Mouse (Mus musculus) MEL (cell line): ENCODE results near the gene Dph1. TPM values are rescaled to one million over a fixed set of nuclear protein-coding genes. Genes with fewer than 3 reads are reported as not detected.

Source experiments
- DNase-seq: peaks from one replicate; pipeline ENCODE4 v3.0.0; 2011; ENCODE audit warnings: low read depth, low spot score
- H3K27ac ChIP-seq: 2 replicates; pipeline ENCODE4 v1.5.1; 2012; ENCODE audit warnings: low read depth, mild to moderate bottlenecking, control low read depth, low read length, moderate library complexity; ENCODE audit not compliant: control insufficient read depth
- H3K27me3 ChIP-seq, 2 experiments: fragments of 150-350 bp in 1 of 2; sonication (generic) in 1 of 2; 2 replicates each; pipeline ENCODE4 v1.6.1; 2012; ENCODE audit warnings: low read length in 2 of 2, mild to moderate bottlenecking in 2 of 2, improper control_type of control experiment in 1 of 2, moderate library complexity in 1 of 2; ENCODE audit not compliant: insufficient read depth in 2 of 2, control insufficient read depth in 1 of 2
- H3K36me3 ChIP-seq, 2 experiments: 2 replicates each; pipeline ENCODE4 v1.6.1; 2012 to 2014; ENCODE audit warnings: low read length in 2 of 2, improper control_type of control experiment in 1 of 2, inconsistent platforms in 1 of 2, mild to moderate bottlenecking in 1 of 2; ENCODE audit not compliant: insufficient read depth in 2 of 2, control insufficient read depth in 1 of 2
- H3K4me1 ChIP-seq, 2 experiments: fragments of 150-350 bp in 1 of 2; sonication (generic) in 1 of 2; 2 replicates each; pipeline ENCODE4 v1.6.1; 2012; ENCODE audit warnings: low read length in 2 of 2, improper control_type of control experiment in 1 of 2, mild to moderate bottlenecking in 1 of 2; ENCODE audit not compliant: insufficient read depth in 2 of 2, control insufficient read depth in 1 of 2
- H3K4me3 ChIP-seq, 2 experiments: fragments of 150-350 bp in 1 of 2; sonication (generic) in 1 of 2; 2 replicates each; pipeline ENCODE4 v1.5.1; 2012; ENCODE audit warnings: low read depth in 2 of 2, low read length in 2 of 2, mild to moderate bottlenecking in 2 of 2, moderate library complexity in 2 of 2, control low read depth in 1 of 2, improper control_type of control experiment in 1 of 2; ENCODE audit not compliant: control insufficient read depth in 1 of 2, insufficient read depth in 1 of 2
- H3K79me2 ChIP-seq: 2 replicates; pipeline ENCODE4 v1.6.1; 2012; ENCODE audit warnings: mild to moderate bottlenecking, low read length, moderate library complexity; ENCODE audit not compliant: control insufficient read depth, poor library complexity, insufficient read depth
- H3K9ac ChIP-seq: 2 replicates; pipeline ENCODE4 v1.6.1; 2012; ENCODE audit warnings: low read depth, mild to moderate bottlenecking, control low read depth, low read length, moderate library complexity; ENCODE audit not compliant: control insufficient read depth, poor library complexity, severe bottlenecking
- H3K9me3 ChIP-seq: fragments of 150-350 bp; sonication (generic); replicated peaks from 2 replicates; pipeline ENCODE4 v1.6.1; 2012; ENCODE audit warnings: mild to moderate bottlenecking, low read length, improper control_type of control experiment, moderate library complexity; ENCODE audit not compliant: insufficient read depth
- BHLHE40 ChIP-seq: IDR thresholded peaks from 2 replicates; pipeline ENCODE4 v1.6.1; 2012; ENCODE audit warnings: low read depth, mild to moderate bottlenecking, inconsistent platforms, low read length, improper control_type of control experiment, borderline replicate concordance
- CHD2 ChIP-seq: IDR thresholded peaks from 2 replicates; pipeline ENCODE4 v1.6.1; 2011; ENCODE audit warnings: low read length, improper control_type of control experiment
- CTCF ChIP-seq, 3 experiments: IDR thresholded peaks in 2 of 3; conservative IDR thresholded peaks in 1 of 3; 2 replicates each; pipeline ENCODE4 v1.5.1; 2011 to 2012; ENCODE audit warnings: low read length in 3 of 3, low read depth in 2 of 3, mild to moderate bottlenecking in 2 of 3, improper control_type of control experiment in 1 of 3, inconsistent platforms in 1 of 3, mixed read lengths in 1 of 3, moderate library complexity in 1 of 3; ENCODE audit not compliant: control insufficient read depth in 1 of 3, insufficient read depth in 1 of 3, poor library complexity in 1 of 3, severe bottlenecking in 1 of 3
- ELF1 ChIP-seq: IDR thresholded peaks from 2 replicates; pipeline ENCODE4 v1.6.1; 2014; ENCODE audit warnings: low read depth, mild to moderate bottlenecking, inconsistent platforms, low read length, improper control_type of control experiment, moderate library complexity
- ETS1 ChIP-seq: IDR thresholded peaks from 2 replicates; pipeline ENCODE4 v1.6.1; 2012; ENCODE audit warnings: low read depth, mild to moderate bottlenecking, inconsistent platforms, low read length, improper control_type of control experiment, moderate library complexity
- GABPA ChIP-seq: IDR thresholded peaks from 2 replicates; pipeline ENCODE4 v1.6.1; 2012; ENCODE audit warnings: low read depth, mild to moderate bottlenecking, inconsistent platforms, low read length, improper control_type of control experiment, moderate library complexity
- GATA1 ChIP-seq: IDR thresholded peaks from 2 replicates; pipeline ENCODE4 v1.6.1; 2011; ENCODE audit warnings: low read depth, low read length, improper control_type of control experiment
- HCFC1 ChIP-seq: IDR thresholded peaks from 2 replicates; pipeline ENCODE4 v1.6.1; 2012; ENCODE audit warnings: low read depth, mild to moderate bottlenecking, inconsistent platforms, low read length, improper control_type of control experiment, moderate library complexity
- KAT2A ChIP-seq: conservative IDR thresholded peaks from 2 replicates; pipeline ENCODE4 v1.6.1; 2012; ENCODE audit warnings: low read depth, low read length, improper control_type of control experiment, inconsistent platforms
- MAX ChIP-seq: IDR thresholded peaks from 2 replicates; pipeline ENCODE4 v1.6.1; 2011; ENCODE audit warnings: low read length, improper control_type of control experiment
- MAZ ChIP-seq: IDR thresholded peaks from 2 replicates; pipeline ENCODE4 v1.6.1; 2012; ENCODE audit warnings: low read depth, mild to moderate bottlenecking, inconsistent platforms, low read length, improper control_type of control experiment
- MXI1 ChIP-seq: IDR thresholded peaks from 2 replicates; pipeline ENCODE4 v1.6.1; 2011; ENCODE audit warnings: mild to moderate bottlenecking, low read depth, low read length, improper control_type of control experiment
- MYB ChIP-seq: IDR thresholded peaks from 2 replicates; pipeline ENCODE4 v1.6.1; 2011; ENCODE audit warnings: mild to moderate bottlenecking, low read depth, low read length, improper control_type of control experiment
- MYC ChIP-seq: IDR thresholded peaks from 2 replicates; pipeline ENCODE4 v1.6.1; 2011; ENCODE audit warnings: low read depth, mild to moderate bottlenecking, low read length, improper control_type of control experiment, moderate library complexity
- NELFE ChIP-seq: IDR thresholded peaks from 2 replicates; pipeline ENCODE4 v1.6.1; 2011; ENCODE audit warnings: low read depth, low read length, improper control_type of control experiment
- NRF1 ChIP-seq: IDR thresholded peaks from 2 replicates; pipeline ENCODE4 v1.6.1; 2014; ENCODE audit warnings: low read depth, mild to moderate bottlenecking, inconsistent platforms, low read length, improper control_type of control experiment, moderate library complexity; ENCODE audit not compliant: poor library complexity, insufficient read depth, severe bottlenecking
- POLR2A ChIP-seq, 2 experiments: IDR thresholded peaks; 2 replicates each; pipeline ENCODE4 v1.6.1; 2011 to 2012; ENCODE audit warnings: low read length in 2 of 2, mild to moderate bottlenecking in 2 of 2, control low read depth in 1 of 2, improper control_type of control experiment in 1 of 2, low read depth in 1 of 2, moderate library complexity in 1 of 2; ENCODE audit not compliant: control insufficient read depth in 1 of 2, insufficient read depth in 1 of 2, poor library complexity in 1 of 2
- POLR2AphosphoS2 ChIP-seq: IDR thresholded peaks from 2 replicates; pipeline ENCODE4 v1.6.1; 2011; ENCODE audit warnings: low read length, improper control_type of control experiment
- RAD21 ChIP-seq: IDR thresholded peaks from 2 replicates; pipeline ENCODE4 v1.6.1; 2011; ENCODE audit warnings: mild to moderate bottlenecking, low read depth, low read length, improper control_type of control experiment
- RCOR1 ChIP-seq: IDR thresholded peaks from 2 replicates; pipeline ENCODE4 v1.6.1; 2012; ENCODE audit warnings: low read depth, mild to moderate bottlenecking, inconsistent platforms, low read length, improper control_type of control experiment
- SMC3 ChIP-seq: IDR thresholded peaks from 2 replicates; pipeline ENCODE4 v1.6.1; 2011; ENCODE audit warnings: low read depth, low read length, improper control_type of control experiment
- TAL1 ChIP-seq: IDR thresholded peaks from 2 replicates; pipeline ENCODE4 v1.6.1; 2012; ENCODE audit warnings: mild to moderate bottlenecking, inconsistent platforms, low read length, moderate library complexity, mixed read lengths
- TBP ChIP-seq: IDR thresholded peaks from 2 replicates; pipeline ENCODE4 v1.8.0; 2011; ENCODE audit warnings: low read depth, low read length, improper control_type of control experiment
- TCF12 ChIP-seq: IDR thresholded peaks from 2 replicates; pipeline ENCODE4 v1.6.1; 2014; ENCODE audit warnings: low read depth, mild to moderate bottlenecking, inconsistent platforms, low read length, improper control_type of control experiment, moderate library complexity
- UBTF ChIP-seq: IDR thresholded peaks from 2 replicates; pipeline ENCODE4 v1.6.1; 2012; ENCODE audit warnings: low read depth, mild to moderate bottlenecking, inconsistent platforms, low read length, improper control_type of control experiment, moderate library complexity, borderline replicate concordance; ENCODE audit not compliant: insufficient read depth
- USF1 ChIP-seq: IDR thresholded peaks from 2 replicates; pipeline ENCODE4 v1.6.1; 2014; ENCODE audit warnings: low read depth, mild to moderate bottlenecking, inconsistent platforms, low read length, improper control_type of control experiment, moderate library complexity
- ZC3H11A ChIP-seq: IDR thresholded peaks from 2 replicates; pipeline ENCODE4 v1.6.1; 2012; ENCODE audit warnings: low read depth, mild to moderate bottlenecking, inconsistent platforms, low read length, improper control_type of control experiment
- ZMIZ1 ChIP-seq: IDR thresholded peaks from 2 replicates; pipeline ENCODE4 v1.6.1; 2012; ENCODE audit warnings: low read depth, mild to moderate bottlenecking, inconsistent platforms, low read length, improper control_type of control experiment, moderate library complexity
- ZNF384 ChIP-seq: IDR thresholded peaks from 2 replicates; pipeline ENCODE4 v1.6.1; 2012; ENCODE audit warnings: low read depth, mild to moderate bottlenecking, inconsistent platforms, low read length, improper control_type of control experiment
- polyA plus RNA-seq, 2 experiments: library from polyadenylated mRNA; stranded (reverse) in 1 of 2; unstranded in 1 of 2; fragments of >175 nt in 1 of 2; fragments of >200 nt in 1 of 2; gene quantifications; 2 replicates each; pipeline versions ENCODE4 v1.2.1 to v1.2.4; 2012; ENCODE audit warnings: low replicate concordance in 2 of 2, low read depth in 1 of 2; ENCODE audit not compliant: insufficient read length in 2 of 2, insufficient read depth in 1 of 2, missing spikeins in 1 of 2
- total RNA-seq: library from RNA; depleted of rRNA; stranded (reverse); fragments of 300-350 nt; gene quantifications from 2 replicates; pipeline ENCODE4 v1.2.3, GENCODE M21; 2012

The Dph1 gene
- total and polyA plus RNA-seq, 3 experiments, result 58.4 to 59.5 TPM; not detected in 1

DNA sequence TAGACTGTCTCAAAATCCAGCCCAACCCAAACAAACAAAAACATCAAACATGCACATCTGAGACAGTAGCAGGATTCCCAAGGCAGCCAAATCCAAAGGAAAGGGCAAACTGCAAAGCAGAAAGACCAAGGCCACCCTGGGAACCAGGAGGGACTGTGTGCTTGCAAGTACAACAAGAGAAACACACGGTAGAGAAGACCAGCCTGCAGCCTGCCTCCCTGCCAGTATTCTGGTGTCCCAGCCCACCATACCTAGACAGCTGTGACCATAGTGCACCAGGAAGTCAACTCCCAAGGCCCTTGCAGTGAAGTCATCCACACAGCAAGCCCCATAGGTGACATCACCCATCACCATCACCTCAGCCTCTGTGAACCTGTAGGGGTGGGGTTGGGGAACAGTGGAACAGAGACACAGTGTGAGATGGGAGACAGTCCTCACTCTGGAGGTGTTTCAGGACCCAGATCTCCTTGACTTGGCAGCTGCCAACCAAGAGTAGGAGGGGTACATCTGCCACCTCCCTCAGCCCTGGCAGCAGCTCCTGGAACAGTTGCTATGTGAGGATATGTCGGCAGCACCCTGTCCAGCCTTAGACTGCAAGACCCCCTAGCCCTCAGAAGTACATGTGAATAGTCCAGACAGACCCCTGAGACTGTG lies 7.0 kb downstream of the Dph1 start:
- TF ChIP-seq TBP (no peak), ETS1 (no peak), GATA1 (no peak), KAT2A (no peak), POLR2AphosphoS2 (no peak), RCOR1 (no peak), BHLHE40 (no peak), MXI1 (no peak), TAL1 (no peak), CHD2 (no peak), NRF1 (no peak), USF1 (no peak), RAD21 (no peak), GABPA (no peak)
- no peak for DNase-seq
- H3K27me3 ChIP-seq, result no peaks in the 10 kb centered on the region
- no peaks in the 10 kb centered on the region for H3K4me1 ChIP-seq
- H3K9me3 ChIP-seq, result no peaks in the 10 kb centered on the region
- no peak overlapping the region for H3K4me3 ChIP-seq
- no peak overlapping the region for H3K9ac ChIP-seq
- peaks cover 0 to 2% of the 10 kb centered on the region in 2 experiments; a peak in 2 of 4 replicates for H3K36me3 ChIP-seq
- H3K79me2 ChIP-seq, result peaks cover 5% of the 10 kb centered on the region
- no peak overlapping the region for H3K27ac ChIP-seq

DNA sequence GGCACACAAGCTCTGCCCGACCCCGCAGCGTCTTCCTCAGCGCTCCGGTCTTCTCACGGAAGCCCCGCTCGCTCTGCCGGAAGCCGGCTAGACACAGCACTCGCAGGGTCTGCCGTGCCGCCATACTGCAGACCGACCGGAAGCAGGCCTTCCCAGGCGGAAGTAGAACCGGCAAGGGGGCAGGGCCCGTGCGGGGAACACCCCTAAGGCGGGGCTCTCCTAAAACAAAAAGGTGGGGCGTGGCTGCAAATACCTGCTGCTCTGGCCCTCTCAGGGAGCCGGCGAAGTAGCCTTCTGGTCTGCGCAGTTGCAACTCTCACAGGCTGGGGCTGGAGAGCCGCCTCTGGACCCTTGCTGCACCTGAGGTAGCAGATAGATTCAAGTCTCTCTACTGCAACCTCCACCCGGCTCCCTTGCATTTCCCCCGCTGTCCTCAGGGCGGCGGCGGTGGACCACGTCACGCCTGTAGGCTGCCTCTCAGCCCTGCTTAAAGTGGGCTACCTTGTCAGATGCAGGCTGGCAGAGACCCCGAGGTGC lies 12.3 kb downstream of the Dph1 start, which contains the start of gene Ovca2:
TSS of gene Ovca2 (minus strand) at position 164 of the 537 bp plus-strand sequence.
- DNase-seq, result peak; percentile 97
- peaks cover 0 to 17% of the 10 kb centered on the region in 2 experiments; a peak in 3 of 4 replicates for H3K4me1 ChIP-seq
- H3K36me3 ChIP-seq, result peaks cover 0 to 5% of the 10 kb centered on the region in 2 experiments; a peak in 3 of 4 replicates
- H3K27ac ChIP-seq, result peak within 1 kb of the TSS; percentile 75
- H3K27me3 ChIP-seq, result no peaks in the 10 kb centered on the region
- no peaks in the 10 kb centered on the region for H3K9me3 ChIP-seq
- peak within 1 kb of the TSS; percentile 95 for H3K9ac ChIP-seq
- peaks cover 10% of the 10 kb centered on the region for H3K79me2 ChIP-seq
- H3K4me3 ChIP-seq, result peak within 1 kb of the TSS; percentile 92 to 95
- peak; percentile 77 to 92 (median 87) for TF ChIP-seq CTCF (IDR thresholded peaks at IDR 0.05 in 2 of 3, conservative IDR thresholded peaks at IDR 0.05 in 1 of 3; ENCODE audit: control insufficient read depth in 1 of 3, insufficient read depth in 1 of 3, low read depth in 2 of 3, low read length in 3 of 3, poor library complexity in 1 of 3, severe bottlenecking in 1 of 3)
- TF ChIP-seq UBTF, result 0 out of 2 replicates have a peak, but pooled peaks have one; percentile 73
- peak; percentile 71 for TF ChIP-seq SMC3
- 0 out of 2 replicates have a peak, but pooled peaks have one; percentile 56 for TF ChIP-seq TBP
- TF ChIP-seq ETS1, result no peak
- peak; percentile 44; the same call in 1 of the 2 replicates for TF ChIP-seq MXI1
- 0 out of 2 replicates have a peak, but pooled peaks have one; percentile 3 for TF ChIP-seq ZNF384
- peak; percentile 87 for TF ChIP-seq ELF1
- no peak for TF ChIP-seq CHD2
- TF ChIP-seq GABPA, result no peak
- TF ChIP-seq MYC, result 0 out of 2 replicates have a peak, but pooled peaks have one; percentile 5
- TF ChIP-seq MAZ, result 0 out of 2 replicates have a peak, but pooled peaks have one; percentile 62
- TF ChIP-seq NELFE, result peak; percentile 93
- TF ChIP-seq ZC3H11A, result peak; percentile 70
- TF ChIP-seq RAD21, result peak; percentile 87
- no peak for TF ChIP-seq MYB
- TF ChIP-seq MAX, result peak; percentile 58; the same call in 1 of the 2 replicates
- TF ChIP-seq HCFC1, result peak; percentile 87
- peak; percentile 45 for TF ChIP-seq RCOR1
- TF ChIP-seq ZMIZ1, result peak; percentile 93
- peak; percentile 90 to 96 for TF ChIP-seq POLR2A (IDR thresholded peaks at IDR 0.05; ENCODE audit: control insufficient read depth in 1 of 2, insufficient read depth in 1 of 2, low read depth in 1 of 2, low read length in 2 of 2, poor library complexity in 1 of 2)
- peak; percentile 94 for TF ChIP-seq POLR2AphosphoS2
- peak; percentile 68 for TF ChIP-seq TCF12
